Mouse (Mus musculus): ENCODE data around the gene Tbc1d22a. TPM values are rescaled to one million over a fixed set of nuclear protein-coding genes. Genes with fewer than 3 reads are reported as not detected.

Tbc1d22a gene
- 6.7 and 8.1 TPM in 2 replicates for polyA plus RNA-seq (2014; fragmentation: Nextera tagmentation; extraction: Ambion mirVana)

DNA sequence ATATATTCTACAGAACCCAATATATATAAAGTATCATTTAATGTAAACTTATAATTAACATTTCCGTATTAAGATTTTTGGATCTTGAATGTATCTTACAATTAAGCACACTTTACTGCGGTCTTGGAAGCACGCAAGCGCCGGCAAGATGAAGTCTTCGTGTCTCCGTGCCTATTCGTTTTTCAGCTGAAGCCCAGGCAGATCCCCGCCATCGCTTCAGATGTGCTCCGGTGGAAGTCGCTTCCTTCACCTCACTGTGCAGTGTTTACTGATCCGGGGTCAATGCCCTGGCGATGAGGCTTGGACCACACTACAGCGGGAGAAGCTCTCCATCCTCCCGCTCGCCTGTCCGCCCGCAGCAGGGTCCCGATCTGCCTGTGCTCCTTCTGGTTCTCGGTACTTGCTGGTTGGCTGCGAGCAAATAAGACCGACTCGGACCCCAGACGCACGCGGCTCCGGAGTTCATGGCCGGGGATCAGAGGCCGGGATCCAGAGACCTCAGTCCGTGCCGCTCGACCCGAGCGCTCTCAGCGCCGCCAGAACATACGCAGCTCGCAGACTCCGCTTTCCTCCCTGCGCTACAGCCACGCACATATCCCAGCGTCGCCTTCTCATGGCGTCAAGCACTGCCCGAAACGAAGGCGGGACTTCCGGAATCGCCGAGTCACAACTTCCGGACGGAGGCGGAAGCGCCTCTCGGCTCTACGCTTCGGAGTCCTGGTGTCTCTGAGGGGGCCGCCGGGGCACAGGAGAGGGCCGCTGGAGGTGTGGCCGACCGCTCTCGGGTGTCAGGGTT is at the start of gene Tbc1d22a:
TSS of gene Tbc1d22a (plus strand) at position 707 of the 796 bp plus-strand sequence.
- H3K4me3 ChIP-seq (ENCODE audit: low read depth, low read length), result peak within 1 kb of the TSS; percentile 69
- peak within 1 kb of the TSS; percentile 70 for H3K9ac ChIP-seq (ENCODE audit: low read length)
- ATAC-seq (ENCODE audit: low FRiP score), result peak; percentile 93
- H3K4me1 ChIP-seq (ENCODE audit: control insufficient read depth, insufficient read depth, low read length), result peaks cover 16% of the 10 kb centered on the region
- H3K36me3 ChIP-seq (ENCODE audit: control insufficient read depth, insufficient read depth, low read length), result no peaks in the 10 kb centered on the region
- H3K27me3 ChIP-seq (ENCODE audit: control insufficient read depth, insufficient read depth, low read length), result no peaks in the 10 kb centered on the region
- H3K4me2 ChIP-seq, result peak within 1 kb of the TSS; percentile 88
- 1% methylated on average over 64 of the region's 64 CpGs for WGBS
- H3K27ac ChIP-seq (ENCODE audit: low read depth, low read length), result peak within 1 kb of the TSS; percentile 55
- peak; percentile 99 for DNase-seq (ENCODE audit: low spot score, missing footprints)
- no peaks in the 10 kb centered on the region for H3K9me3 ChIP-seq (ENCODE audit: control insufficient read depth, low read length)

DNA sequence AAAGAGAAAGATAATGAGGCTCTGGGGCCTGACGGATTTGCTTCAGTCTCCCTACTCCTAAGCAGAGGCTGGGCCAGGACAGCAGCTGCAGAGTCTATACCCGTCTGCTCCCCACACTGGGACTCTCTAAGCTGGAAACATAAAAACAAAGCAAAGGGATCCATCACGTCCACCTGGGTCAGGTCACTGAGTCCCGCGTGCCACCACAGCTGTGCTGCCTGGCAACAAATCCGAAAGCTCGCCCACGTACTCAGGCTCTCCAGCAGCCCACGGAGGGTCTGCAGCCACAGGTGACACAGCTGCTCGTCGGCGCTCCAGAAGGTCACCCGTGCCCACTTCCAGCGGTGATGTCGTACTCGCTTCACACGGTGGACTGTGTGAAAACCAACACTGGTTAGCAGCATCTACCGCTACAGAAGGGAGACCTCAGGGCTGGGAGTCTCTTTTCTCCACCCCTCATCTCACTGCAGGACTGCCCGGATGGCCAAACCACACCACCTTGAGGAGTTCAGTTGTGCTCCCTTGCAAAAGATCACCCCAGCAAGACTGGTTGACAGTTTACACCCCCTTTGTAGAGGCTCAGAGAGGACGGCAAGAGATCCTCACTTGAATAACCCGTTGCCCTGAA is 49.4 kb upstream of the Tbc1d22a start:
- H3K4me3 ChIP-seq (ENCODE audit: low read depth, low read length), result no peak overlapping the region
- peaks cover 3% of the 10 kb centered on the region; the same call in 1 of the 2 replicates for H3K36me3 ChIP-seq (ENCODE audit: control insufficient read depth, insufficient read depth, low read length)
- H3K9me3 ChIP-seq (ENCODE audit: control insufficient read depth, low read length), result no peaks in the 10 kb centered on the region
- ATAC-seq (ENCODE audit: low FRiP score), result no peak
- H3K4me1 ChIP-seq (ENCODE audit: control insufficient read depth, insufficient read depth, low read length), result peaks cover 10% of the 10 kb centered on the region; the same call in 1 of the 2 replicates
- 80% methylated on average over 21 of the region's 21 CpGs for WGBS
- H3K27me3 ChIP-seq (ENCODE audit: control insufficient read depth, insufficient read depth, low read length), result no peaks in the 10 kb centered on the region
- DNase-seq (ENCODE audit: low spot score, missing footprints), result no peak
- no peak overlapping the region for H3K9ac ChIP-seq (ENCODE audit: low read length)
- H3K4me2 ChIP-seq, result no peak overlapping the region
- H3K27ac ChIP-seq (ENCODE audit: low read depth, low read length), result no peak overlapping the region

DNA sequence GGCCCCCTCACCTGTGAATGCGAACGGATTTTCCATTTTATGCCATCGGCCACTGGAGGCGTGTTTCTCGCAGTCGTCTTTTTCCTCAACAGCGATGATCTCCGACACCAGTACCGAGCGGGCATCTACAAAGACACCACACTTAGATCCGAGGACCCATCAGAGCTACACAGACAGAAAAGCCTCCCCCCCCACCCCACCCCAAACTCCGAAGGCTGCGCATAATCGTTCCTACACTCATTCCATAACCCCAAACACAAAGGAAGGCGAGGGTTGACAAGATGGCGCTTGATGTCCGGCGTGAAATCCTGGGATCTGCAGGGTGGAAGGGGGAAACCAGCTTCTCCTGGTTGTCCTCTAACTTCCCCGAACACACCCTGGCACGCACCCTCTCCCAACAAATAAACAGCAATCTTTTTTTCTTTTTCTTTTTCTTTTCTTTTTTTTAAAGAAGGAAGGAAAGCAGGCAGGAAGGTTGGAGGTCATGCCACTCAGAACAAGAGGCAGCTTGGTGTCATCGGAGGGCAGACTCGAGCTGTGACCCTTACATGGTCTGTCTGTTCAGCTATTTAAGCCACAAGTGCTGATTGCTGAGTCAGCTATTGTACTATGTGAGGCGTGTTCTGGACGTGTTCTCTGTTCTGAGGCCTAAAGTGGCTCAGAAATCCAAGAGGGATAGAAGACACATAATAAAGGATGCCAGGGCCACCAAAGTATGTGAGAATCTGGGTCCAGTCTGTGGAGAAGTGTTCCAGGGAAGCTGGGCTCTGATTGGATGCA is 48.3 kb upstream of the Tbc1d22a start:
- Histone ChIP-seq H3K4me1 (ENCODE audit: control insufficient read depth, insufficient read depth, low read length) (peaks cover 10% of the 10 kb centered on the region; the same call in 1 of the 2 replicates), H3K4me2 (no peak overlapping the region), H3K27me3 (ENCODE audit: control insufficient read depth, insufficient read depth, low read length) (no peaks in the 10 kb centered on the region), H3K9ac (ENCODE audit: low read length) (no peak overlapping the region), H3K36me3 (ENCODE audit: control insufficient read depth, insufficient read depth, low read length) (peaks cover 3% of the 10 kb centered on the region; the same call in 1 of the 2 replicates), H3K4me3 (ENCODE audit: low read depth, low read length) (no peak overlapping the region), H3K9me3 (ENCODE audit: control insufficient read depth, low read length) (no peaks in the 10 kb centered on the region), H3K27ac (ENCODE audit: low read depth, low read length) (no peak overlapping the region)
- DNase-seq (ENCODE audit: low spot score, missing footprints), result no peak
- 87% methylated on average over 24 of the region's 24 CpGs for WGBS
- no peak for ATAC-seq (ENCODE audit: low FRiP score)

DNA sequence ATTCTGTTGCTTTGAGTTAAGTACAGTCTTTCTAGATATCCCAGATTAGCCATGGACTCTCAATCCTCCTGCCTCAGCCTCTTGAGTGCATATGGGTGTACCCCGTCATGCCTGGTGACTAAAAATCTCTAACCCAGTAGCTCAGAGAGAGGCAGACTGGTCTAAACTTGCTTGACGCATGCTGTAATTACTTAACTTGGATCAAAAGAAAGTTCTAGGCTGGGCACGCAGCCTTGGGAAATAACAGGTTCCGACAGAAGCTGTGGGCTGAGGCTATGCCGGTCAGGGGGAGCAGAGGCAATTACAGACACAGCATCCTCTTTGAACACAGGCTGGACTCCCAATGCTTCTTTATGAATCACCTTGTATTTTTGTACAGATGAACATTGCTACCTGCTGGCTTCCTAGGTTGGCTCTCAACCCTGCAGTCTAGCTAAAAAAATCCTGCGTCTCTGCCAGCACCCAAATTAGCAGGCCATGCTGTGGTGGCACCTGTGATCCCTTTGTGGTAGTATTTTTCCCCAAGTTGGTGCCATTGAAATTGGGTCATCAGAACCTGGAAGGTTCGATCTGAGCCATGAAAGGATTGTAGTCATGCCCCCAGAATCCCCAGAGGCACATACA is 47.1 kb upstream of the Tbc1d22a start:
- WGBS, result 95% methylated on average over 7 of the region's 7 CpGs

DNA sequence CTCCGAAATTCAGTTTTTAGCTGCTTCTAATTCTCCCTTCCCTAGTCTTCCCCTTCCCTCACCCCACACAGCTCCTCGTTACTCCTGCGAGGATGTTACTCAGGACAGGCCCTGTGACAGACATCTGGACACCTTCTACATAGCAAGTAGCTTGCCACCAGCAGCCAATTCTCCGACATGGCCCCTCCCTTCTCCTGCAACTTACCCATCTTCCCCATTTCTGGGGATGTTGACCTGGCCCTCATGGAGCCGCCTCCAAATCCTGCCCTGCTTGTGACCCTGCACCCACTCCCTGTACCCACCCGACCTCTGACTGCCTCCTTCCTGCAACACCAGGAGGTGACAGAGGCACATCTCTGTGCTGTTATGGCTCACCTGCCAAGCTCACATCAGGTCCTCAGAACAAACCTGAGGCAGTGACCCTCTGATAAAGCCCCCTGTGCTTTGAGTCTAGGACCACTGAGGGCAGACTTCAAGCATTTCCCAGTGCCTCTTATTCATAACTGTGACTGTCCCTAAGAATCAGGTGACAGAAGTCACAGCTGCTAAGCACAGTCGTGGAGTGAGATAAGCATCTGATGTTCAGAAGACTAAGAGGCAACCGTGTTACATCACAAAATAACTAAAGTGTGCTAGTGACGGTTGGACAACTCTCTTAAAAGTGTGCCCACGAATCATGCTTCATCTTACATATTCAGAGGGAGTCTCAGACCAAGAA is 46.3 kb upstream of the Tbc1d22a start:
- DNase-seq (ENCODE audit: low spot score, missing footprints) (peak; percentile 82), ATAC-seq (ENCODE audit: low FRiP score) (no peak)
- Histone ChIP-seq H3K9ac (ENCODE audit: low read length) (no peak overlapping the region), H3K27me3 (ENCODE audit: control insufficient read depth, insufficient read depth, low read length) (no peaks in the 10 kb centered on the region), H3K4me1 (ENCODE audit: control insufficient read depth, insufficient read depth, low read length) (peaks cover 10% of the 10 kb centered on the region; the same call in 1 of the 2 replicates), H3K27ac (ENCODE audit: low read depth, low read length) (no peak overlapping the region), H3K4me2 (no peak overlapping the region), H3K9me3 (ENCODE audit: control insufficient read depth, low read length) (no peaks in the 10 kb centered on the region), H3K4me3 (ENCODE audit: low read depth, low read length) (no peak overlapping the region), H3K36me3 (ENCODE audit: control insufficient read depth, insufficient read depth, low read length) (no peaks in the 10 kb centered on the region)
- 84% methylated on average over 10 of the region's 10 CpGs for WGBS

More for the DNA sequence above, 47.1 kb upstream of the Tbc1d22a start:
- no peak overlapping the region for H3K27ac ChIP-seq (ENCODE audit: low read depth, low read length)
- ATAC-seq (ENCODE audit: low FRiP score) (no peak), DNase-seq (ENCODE audit: low spot score, missing footprints) (no peak)
- no peaks in the 10 kb centered on the region for H3K27me3 ChIP-seq (ENCODE audit: control insufficient read depth, insufficient read depth, low read length)
- H3K4me2 ChIP-seq, result no peak overlapping the region
- H3K4me3 ChIP-seq (ENCODE audit: low read depth, low read length), result no peak overlapping the region
- peaks cover 10% of the 10 kb centered on the region; the same call in 1 of the 2 replicates for H3K4me1 ChIP-seq (ENCODE audit: control insufficient read depth, insufficient read depth, low read length)
- H3K9ac ChIP-seq (ENCODE audit: low read length), result no peak overlapping the region
- H3K36me3 ChIP-seq (ENCODE audit: control insufficient read depth, insufficient read depth, low read length), result no peaks in the 10 kb centered on the region
- no peaks in the 10 kb centered on the region for H3K9me3 ChIP-seq (ENCODE audit: control insufficient read depth, low read length)

DNA sequence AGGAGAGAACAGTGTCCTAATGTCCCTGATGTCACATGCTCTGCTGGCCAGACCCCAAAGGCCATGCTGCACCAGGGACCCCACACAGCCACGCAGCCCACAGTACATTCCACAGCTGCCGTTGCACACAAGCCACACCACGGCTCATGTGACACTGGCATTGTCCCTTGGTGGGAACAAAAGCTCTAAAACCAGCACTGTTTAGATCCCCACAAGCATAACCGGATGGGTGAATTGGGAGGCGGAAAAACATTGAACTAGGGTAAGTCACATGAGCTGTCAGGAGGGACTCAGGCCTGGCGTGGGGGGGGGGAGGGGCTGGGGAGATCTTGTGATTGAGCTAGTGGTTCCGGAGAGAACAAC is 45.8 kb upstream of the Tbc1d22a start:
- H3K27me3 ChIP-seq (ENCODE audit: control insufficient read depth, insufficient read depth, low read length), result no peaks in the 10 kb centered on the region
- WGBS, result 39% methylated on average over 7 of the region's 7 CpGs
- H3K9me3 ChIP-seq (ENCODE audit: control insufficient read depth, low read length), result no peaks in the 10 kb centered on the region
- no peaks in the 10 kb centered on the region for H3K36me3 ChIP-seq (ENCODE audit: control insufficient read depth, insufficient read depth, low read length)
- no peak overlapping the region for H3K4me3 ChIP-seq (ENCODE audit: low read depth, low read length)
- H3K27ac ChIP-seq (ENCODE audit: low read depth, low read length), result no peak overlapping the region
- DNase-seq (ENCODE audit: low spot score, missing footprints) (no peak), ATAC-seq (ENCODE audit: low FRiP score) (peak; percentile 57; the same call in 1 of the 2 replicates)
- no peak overlapping the region for H3K9ac ChIP-seq (ENCODE audit: low read length)
- H3K4me2 ChIP-seq, result no peak overlapping the region
- peaks cover 10% of the 10 kb centered on the region; the same call in 1 of the 2 replicates for H3K4me1 ChIP-seq (ENCODE audit: control insufficient read depth, insufficient read depth, low read length)

DNA sequence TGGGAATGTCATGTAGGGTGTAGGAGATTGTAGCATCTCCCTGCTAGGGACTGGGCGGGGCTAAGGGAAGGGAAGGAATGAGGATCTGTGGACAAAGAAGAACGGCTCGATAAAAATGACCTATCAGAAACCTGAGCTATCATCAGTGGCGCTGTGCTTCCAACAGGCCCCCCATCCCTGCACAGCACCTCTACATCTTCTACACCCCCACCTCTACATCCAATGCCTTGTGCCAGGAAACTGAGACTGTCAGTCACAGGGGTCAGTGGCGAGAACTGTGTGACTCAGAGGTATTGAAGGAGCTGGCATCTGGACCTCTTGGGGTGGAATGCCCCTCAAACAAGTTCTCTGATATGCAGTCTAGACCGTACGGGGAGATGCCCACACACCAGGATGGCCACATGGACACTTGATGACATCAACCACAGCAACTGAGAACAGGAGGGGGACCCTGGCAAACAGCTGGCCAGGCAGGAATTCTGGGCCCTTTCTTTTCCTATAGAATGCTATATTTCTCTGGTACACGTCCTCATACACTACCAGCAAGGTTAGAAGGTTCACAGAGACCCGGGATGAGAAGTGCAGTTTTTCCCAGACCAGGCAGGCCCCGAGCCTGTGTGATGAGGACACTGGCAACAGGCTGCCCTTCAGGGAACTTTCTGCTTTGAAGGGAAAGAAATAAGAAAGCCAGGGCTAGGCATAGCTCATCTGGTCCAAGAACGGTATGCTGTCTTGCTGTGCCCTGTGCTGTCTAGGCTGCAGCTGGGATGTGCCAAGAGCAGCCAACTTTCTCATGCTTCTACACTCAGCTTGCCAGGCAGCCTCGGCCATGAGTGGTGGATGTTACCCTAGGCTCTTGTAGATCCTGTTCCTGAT is 45.1 kb upstream of the Tbc1d22a start:
- no peak; the same call in 1 of the 2 replicates for ATAC-seq (ENCODE audit: low FRiP score)
- H3K4me1 ChIP-seq (ENCODE audit: control insufficient read depth, insufficient read depth, low read length), result peaks cover 10% of the 10 kb centered on the region; the same call in 1 of the 2 replicates
- H3K27ac ChIP-seq (ENCODE audit: low read depth, low read length), result no peak overlapping the region
- no peak for DNase-seq (ENCODE audit: low spot score, missing footprints)
- H3K27me3 ChIP-seq (ENCODE audit: control insufficient read depth, insufficient read depth, low read length), result no peaks in the 10 kb centered on the region
- no peak overlapping the region for H3K4me2 ChIP-seq
- no peaks in the 10 kb centered on the region for H3K9me3 ChIP-seq (ENCODE audit: control insufficient read depth, low read length)
- WGBS, result 78% methylated on average over 12 of the region's 12 CpGs
- H3K36me3 ChIP-seq (ENCODE audit: control insufficient read depth, insufficient read depth, low read length), result no peaks in the 10 kb centered on the region
- H3K9ac ChIP-seq (ENCODE audit: low read length), result no peak overlapping the region
- no peak overlapping the region for H3K4me3 ChIP-seq (ENCODE audit: low read depth, low read length)

Measured in midbrain, embryonic 11.5 days (tissue).